Mouse (Mus musculus): ENCODE measurements around the gene Csf2rb2. TPM values are rescaled to one million over a fixed set of nuclear protein-coding genes. Genes with fewer than 3 reads are reported as not detected.

Gene Csf2rb2
- not detected for polyA plus RNA-seq (2012; fragmentation: generic; extraction: Trizol)

GRCm38 (mm10) chr15:78305341-78305933 is at the start of gene Csf2rb2:
Csf2rb2 (minus strand) TSS chr15:78305721.

DNA sequence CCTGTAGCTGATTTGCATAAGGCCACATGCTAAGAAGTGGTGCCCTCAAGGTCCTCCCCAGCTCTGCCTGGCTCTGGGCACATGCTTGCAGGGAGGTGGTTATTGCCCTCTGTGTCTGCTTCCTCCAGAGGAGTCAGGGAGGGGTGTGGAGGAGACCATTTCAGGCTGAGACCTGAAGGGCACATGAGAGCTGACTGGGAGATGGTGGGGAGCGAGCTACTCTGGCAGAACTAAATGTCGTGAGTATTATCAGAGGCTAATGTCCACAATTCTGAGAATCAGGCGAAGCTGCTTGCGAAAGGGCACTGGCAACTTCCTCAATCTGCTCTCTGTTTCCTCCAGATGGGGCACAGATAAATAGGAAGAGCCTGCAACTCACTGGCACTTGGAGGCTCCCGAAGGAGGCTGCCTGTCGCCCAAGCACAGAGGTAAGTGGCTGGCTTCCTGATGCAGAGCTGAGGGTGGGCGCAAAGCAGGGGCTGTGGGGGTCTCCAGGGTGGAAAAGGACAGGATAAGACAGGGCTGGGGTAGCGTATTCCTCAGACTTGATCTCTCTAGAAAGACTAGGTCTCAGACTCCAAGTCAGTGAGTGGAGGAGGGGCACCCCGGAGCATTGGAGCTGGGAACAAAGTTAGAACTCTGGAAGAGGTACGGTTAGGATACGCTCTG is 20.3 kb upstream of the Csf2rb2 start, which contains the start of gene Csf2rb:
Csf2rb (plus strand) TSS at position 82 of the 669 bp plus-strand sequence.

DNA sequence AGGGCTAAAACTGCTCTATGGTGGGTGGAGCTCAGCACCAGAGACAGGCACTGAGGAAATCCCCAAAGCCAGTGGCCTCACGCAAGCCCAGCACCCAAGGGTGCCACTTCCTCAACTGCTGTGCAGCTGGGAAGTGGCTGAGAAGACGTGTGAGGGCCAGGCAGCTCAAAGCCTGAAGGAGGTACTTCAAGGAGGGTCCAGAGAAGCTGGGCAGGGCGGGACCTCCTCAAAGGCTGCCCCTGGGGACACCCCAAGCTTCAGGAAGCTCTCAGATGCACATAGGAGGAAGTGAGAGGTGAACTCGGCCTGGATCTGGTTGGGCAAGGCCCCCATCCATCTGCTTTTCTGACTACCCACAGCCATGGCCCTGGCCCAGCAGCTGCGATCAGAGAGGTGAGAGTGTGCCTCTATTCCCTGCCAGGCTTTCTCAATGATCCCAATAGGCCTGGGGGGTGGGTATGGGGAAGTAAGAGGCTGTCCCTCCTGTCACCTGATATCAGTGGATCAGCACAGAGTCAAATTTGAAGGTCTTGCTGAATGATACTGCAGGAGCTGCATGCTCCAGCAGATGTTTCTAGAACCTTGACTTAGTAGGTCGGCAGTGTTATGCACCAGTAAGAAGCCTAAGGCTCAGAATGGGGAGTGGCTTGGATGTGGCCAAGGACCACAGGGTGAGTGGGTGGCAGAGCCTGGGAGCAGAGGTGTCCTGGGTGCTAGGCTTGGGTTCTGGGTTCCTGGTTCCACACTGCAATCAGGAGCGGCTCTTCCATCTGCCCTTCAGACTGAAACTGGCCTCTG is 60.6 kb downstream of the Csf2rb2 start, which contains the start of gene Ncf4:
Ncf4 (plus strand) TSS at position 107 of the 798 bp plus-strand sequence.

Other genes with a start within 250 kb of the Csf2rb2 start
- under 1 TPM in 1 of 2 experiments, not detected in 1; 0.01 TPM for gene Cacng2, start 185.7 kb downstream of the Csf2rb2 start, polyA plus RNA-seq (2012; fragmentation: generic; extraction: Trizol)
- gene Ift27, start 131.6 kb downstream of the Csf2rb2 start, polyA plus RNA-seq (2012; fragmentation: generic; extraction: Trizol) = 100 to 1,000 TPM in 1 of 2 experiments, 10 to 100 TPM in 1; 80.1 to 137 TPM
- not detected for gene Pvalb, start 99.3 kb downstream of the Csf2rb2 start, polyA plus RNA-seq (2012; fragmentation: generic; extraction: Trizol)
- gene Ncf4, start 60.9 kb downstream of the Csf2rb2 start, polyA plus RNA-seq (2012; fragmentation: generic; extraction: Trizol) = not detected
- not detected for gene Csf2rb, start 20.0 kb upstream of the Csf2rb2 start, polyA plus RNA-seq (2012; fragmentation: generic; extraction: Trizol)
- not detected for gene Tex33, start 90.2 kb upstream of the Csf2rb2 start, polyA plus RNA-seq (2012; fragmentation: generic; extraction: Trizol)
- 10 to 100 TPM; 13.6 to 29.6 TPM for gene Tst, start 100.2 kb upstream of the Csf2rb2 start, polyA plus RNA-seq (2012; fragmentation: generic; extraction: Trizol)
- gene Mpst, start 100.7 kb upstream of the Csf2rb2 start, polyA plus RNA-seq (2012; fragmentation: generic; extraction: Trizol) = 100 to 1,000 TPM in 1 of 2 experiments, 10 to 100 TPM in 1; 62.7 to 129 TPM
- 100 to 1,000 TPM; 227 to 234 TPM for gene Kctd17, start 122.8 kb upstream of the Csf2rb2 start, polyA plus RNA-seq (2012; fragmentation: generic; extraction: Trizol)
- gene Tmprss6, start 162.9 kb upstream of the Csf2rb2 start, polyA plus RNA-seq (2012; fragmentation: generic; extraction: Trizol) = 1 to 10 TPM in 1 of 2 experiments, under 1 TPM in 1; 0.09 to 2.9 TPM
- under 1 TPM; under 0.01 to 0.32 TPM for gene Il2rb, start 189.6 kb upstream of the Csf2rb2 start, polyA plus RNA-seq (2012; fragmentation: generic; extraction: Trizol)
- gene C1qtnf6, start 225.7 kb upstream of the Csf2rb2 start, polyA plus RNA-seq (2012; fragmentation: generic; extraction: Trizol) = 100 to 1,000 TPM in 1 of 2 experiments, 10 to 100 TPM in 1; 12.4 to 130 TPM
- gene Sstr3, start 239.0 kb upstream of the Csf2rb2 start, polyA plus RNA-seq (2012; fragmentation: generic; extraction: Trizol) = under 1 TPM in 1 of 2 experiments, not detected in 1; 0.01 TPM